Mouse (Mus musculus) heart, adult 2 months (tissue): ENCODE data around the gene Ghr.

Source experiments
- CTCF ChIP-seq: fragments of 200-600 bp; IDR thresholded peaks from 2 replicates; pipeline ENCODE4 v1.8.1; 2022; ENCODE audit warnings: antibody characterized with exemption, mild to moderate bottlenecking, moderate library complexity
- EP300 ChIP-seq: fragments of 200-500 bp; IDR thresholded peaks from 2 replicates; pipeline ENCODE4 v1.6.1; 2011; ENCODE audit warnings: low read depth, low read length, control low read depth; ENCODE audit not compliant: insufficient read depth
- POLR2A ChIP-seq: fragments of 200-500 bp; IDR thresholded peaks from 2 replicates; pipeline ENCODE4 v1.6.1; 2011; ENCODE audit warnings: mild to moderate bottlenecking, low read depth, low read length, control low read depth; ENCODE audit not compliant: insufficient read depth

GRCm38 (mm10) chr15:3558524-3558923, 24.8 kb downstream of the Ghr start:
- TF ChIP-seq POLR2A = no peak
- no peak for TF ChIP-seq CTCF
- TF ChIP-seq EP300 = no peak
